Mouse (Mus musculus) urinary bladder, postnatal 14 days (tissue): ENCODE results near the gene Gm17662.

ENCODE experiments used
- DNase-seq: peaks from one replicate; pipeline ENCODE4 v3.0.0; 2021; ENCODE audit warnings: low spot score

Gm17662 gene

GRCm38 (mm10) chr4:104888499-104889262 is 31.6 kb downstream of the Gm17662 start:
- DNase-seq: no peak

- peak; percentile 80 for DNase-seq
Observed at GRCm38 (mm10) chr4:104891708-104892107, 34.6 kb downstream of the Gm17662 start.

- no peak for DNase-seq
Observed at GRCm38 (mm10) chr4:104893588-104893987, 36.5 kb downstream of the Gm17662 start.

GRCm38 (mm10) chr4:104894004-104894734 is 37.0 kb downstream of the Gm17662 start:
- peak; percentile 35 for DNase-seq

GRCm38 (mm10) chr4:104902836-104903235 is 45.7 kb downstream of the Gm17662 start:
- DNase-seq: no peak

- no peak for DNase-seq
Observed at GRCm38 (mm10) chr4:104905049-104905448, 47.9 kb downstream of the Gm17662 start.
